Mouse (Mus musculus) intestine, embryonic 15.5 days (tissue): ENCODE data around the gene Col2a1. TPM values are rescaled to one million over a fixed set of nuclear protein-coding genes. Genes with fewer than 3 reads are reported as not detected.

Experiments used
- ATAC-seq: fragments of 200-750 bp; cut with Nextera tagmentation; 2 replicates; pipeline ENCODE4 v1.8.0; 2017; ENCODE audit warnings: moderate TSS enrichment, moderate library complexity
- H3K27ac ChIP-seq: fragments of 300-500 bp; sonication (generic); 2 replicates; pipeline ENCODE4 v1.5.1; 2015; ENCODE audit warnings: mild to moderate bottlenecking, inconsistent platforms
- H3K27me3 ChIP-seq: fragments of 300-500 bp; sonication (generic); replicated peaks from 2 replicates; pipeline ENCODE4 v1.6.1; 2015; ENCODE audit warnings: inconsistent platforms
- H3K36me3 ChIP-seq: fragments of 300-500 bp; sonication (generic); 2 replicates; pipeline ENCODE4 v1.6.1; 2015; ENCODE audit warnings: inconsistent platforms
- H3K4me1 ChIP-seq: fragments of 300-500 bp; sonication (generic); replicated peaks from 2 replicates; pipeline ENCODE4 v1.6.1; 2015; ENCODE audit warnings: inconsistent platforms
- H3K4me2 ChIP-seq: fragments of 300-500 bp; sonication (generic); replicated peaks from 2 replicates; pipeline ENCODE4 v1.6.1; 2015; ENCODE audit warnings: mild to moderate bottlenecking, inconsistent platforms
- H3K4me3 ChIP-seq: fragments of 300-500 bp; sonication (generic); replicated peaks from 2 replicates; pipeline ENCODE4 v1.5.1; 2015; ENCODE audit warnings: inconsistent platforms
- H3K9ac ChIP-seq: fragments of 300-500 bp; sonication (generic); 2 replicates; pipeline ENCODE4 v1.6.1; 2015; ENCODE audit warnings: inconsistent platforms
- H3K9me3 ChIP-seq: fragments of 300-500 bp; sonication (generic); 2 replicates; pipeline ENCODE4 v1.6.1; 2016; ENCODE audit warnings: inconsistent platforms
- WGBS: fragments of 180-500 bp; shearing (Covaris S2); methylation state at CpG from one replicate; pipeline ENCODE4 v1.1.7; 2015; 5-methylcytosine and 5-hydroxymethylcytosine counted together
- polyA plus RNA-seq: library from polyadenylated mRNA; unstranded; fragments of >200 nt; fragmentation: Nextera tagmentation; extraction: Ambion mirVana; gene quantifications from 2 replicates; pipeline ENCODE4 v1.2.1, GENCODE M21; 2015

Gene Col2a1
- polyA plus RNA-seq, 1 experiment from 2014 or later = 2.7 TPM

DNA sequence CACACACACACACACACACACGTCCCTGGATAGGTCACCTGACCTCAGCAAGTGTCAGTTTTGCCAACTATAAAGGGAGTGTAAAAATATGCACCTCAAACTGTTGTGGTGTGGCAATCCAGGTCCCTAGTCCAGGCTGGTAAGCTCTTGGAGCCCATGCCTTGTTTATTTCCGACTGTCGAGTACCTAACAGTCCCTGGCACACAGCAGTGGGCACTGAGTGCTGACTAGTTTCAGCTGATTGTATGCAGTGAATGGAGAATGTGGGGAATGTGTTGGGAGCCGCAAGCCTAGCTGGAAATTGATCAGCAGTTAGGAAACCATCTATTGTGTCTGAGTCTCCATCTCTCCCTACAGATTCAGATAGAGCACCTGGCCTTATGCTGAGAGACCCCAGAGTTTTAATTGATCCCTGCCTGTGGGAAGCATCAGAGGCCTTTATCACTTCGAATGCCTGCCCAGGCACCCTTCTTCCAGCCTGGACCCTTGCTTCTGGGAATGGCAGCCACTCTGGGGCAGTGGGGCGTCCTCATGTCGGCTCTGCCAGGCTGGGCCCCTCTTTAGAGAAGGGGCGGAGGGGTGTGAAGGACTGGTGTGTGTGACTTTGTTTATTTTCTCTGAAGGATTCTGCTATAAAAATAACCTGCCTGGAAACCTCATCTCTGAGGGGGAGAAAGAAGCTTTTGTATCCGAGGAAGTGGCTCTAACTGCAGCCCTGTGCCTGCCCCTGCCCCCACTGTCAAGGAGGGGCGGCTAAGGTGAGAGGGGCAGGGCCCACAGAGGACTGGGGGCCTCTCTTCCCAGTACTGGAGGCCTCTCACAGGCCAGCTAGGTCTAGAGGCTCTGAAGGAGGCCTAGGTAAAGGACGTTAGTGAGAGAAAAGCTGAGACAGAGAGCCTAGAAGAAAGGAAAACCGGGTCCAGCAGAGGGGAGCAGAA is 22.7 kb upstream of the Col2a1 start:
- no peak overlapping the region for H3K27ac ChIP-seq
- H3K36me3 ChIP-seq = no peaks in the 10 kb centered on the region
- H3K27me3 ChIP-seq = no peaks in the 10 kb centered on the region
- H3K9me3 ChIP-seq = no peaks in the 10 kb centered on the region
- H3K4me2 ChIP-seq = no peak overlapping the region
- WGBS = 25% methylated on average over 12 of the region's 12 CpGs
- no peak overlapping the region for H3K4me3 ChIP-seq
- ATAC-seq = peak; percentile 70; the same call in 1 of the 2 replicates
- H3K9ac ChIP-seq = no peak overlapping the region
- peaks cover 26% of the 10 kb centered on the region for H3K4me1 ChIP-seq

DNA sequence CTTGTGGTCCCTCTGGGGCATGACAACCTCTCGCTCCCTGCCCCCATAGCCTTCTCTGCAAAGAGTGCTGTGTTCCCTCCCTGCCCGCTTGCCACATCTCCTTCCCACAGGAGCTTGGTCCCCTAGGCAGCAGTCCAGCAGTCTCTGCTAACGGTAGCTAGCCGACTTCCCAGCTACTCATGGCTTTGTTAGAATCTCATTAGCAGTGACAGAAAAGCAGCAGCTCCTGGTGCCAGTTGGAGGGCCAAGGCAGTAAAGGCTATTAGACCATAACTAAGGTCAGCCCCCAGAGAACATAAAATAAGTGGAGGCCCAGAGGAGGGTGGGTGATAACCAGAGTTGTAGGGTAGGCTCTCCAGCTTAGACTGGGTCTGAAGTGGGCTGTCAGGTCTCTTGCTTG is 21.1 kb upstream of the Col2a1 start:
- ATAC-seq = no peak
- no peak overlapping the region for H3K9ac ChIP-seq
- no peaks in the 10 kb centered on the region for H3K36me3 ChIP-seq
- no peak overlapping the region for H3K27ac ChIP-seq
- H3K4me1 ChIP-seq = peaks cover 26% of the 10 kb centered on the region
- no peak overlapping the region for H3K4me2 ChIP-seq
- H3K4me3 ChIP-seq = no peak overlapping the region
- no peaks in the 10 kb centered on the region for H3K27me3 ChIP-seq
- H3K9me3 ChIP-seq = no peaks in the 10 kb centered on the region
- 51% methylated on average over 4 of the region's 4 CpGs for WGBS

DNA sequence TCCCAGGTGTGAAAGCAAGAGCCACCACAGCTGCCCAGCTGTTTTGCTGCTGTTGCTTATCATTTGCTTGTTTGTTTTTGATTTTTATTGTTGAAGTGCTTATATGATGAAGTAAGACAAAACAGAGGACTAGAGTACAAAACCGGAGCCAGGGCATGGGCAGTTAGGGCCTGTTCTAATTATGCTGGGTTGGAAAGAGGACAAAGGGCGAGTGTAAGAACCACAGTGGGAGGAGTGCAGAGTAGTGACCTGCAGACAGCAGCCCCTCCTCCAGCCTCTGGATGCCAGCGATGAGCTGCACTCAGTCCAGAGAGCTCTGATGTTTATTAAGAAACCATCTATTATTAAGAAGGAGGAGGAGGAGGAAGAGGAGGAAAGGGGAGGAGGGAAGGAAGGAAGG is 18.6 kb upstream of the Col2a1 start:
- Histone ChIP-seq H3K36me3 (no peaks in the 10 kb centered on the region), H3K27me3 (no peaks in the 10 kb centered on the region), H3K9me3 (no peaks in the 10 kb centered on the region), H3K4me1 (peaks cover 26% of the 10 kb centered on the region), H3K9ac (no peak overlapping the region), H3K4me3 (no peak overlapping the region), H3K4me2 (no peak overlapping the region), H3K27ac (no peak overlapping the region)
- 29% methylated on average over 3 of the region's 3 CpGs for WGBS
- peak; percentile 70 for ATAC-seq

GRCm38 (mm10) chr15:98021886-98022285 is 17.4 kb upstream of the Col2a1 start:
- WGBS = 10% methylated on average over 2 of the region's 2 CpGs
- peaks cover 14% of the 10 kb centered on the region for H3K4me1 ChIP-seq
- ATAC-seq = no peak
- H3K36me3 ChIP-seq = no peaks in the 10 kb centered on the region
- H3K9ac ChIP-seq = no peak overlapping the region
- no peaks in the 10 kb centered on the region for H3K27me3 ChIP-seq
- H3K4me3 ChIP-seq = no peak overlapping the region
- H3K4me2 ChIP-seq = no peak overlapping the region
- no peak overlapping the region for H3K27ac ChIP-seq
- H3K9me3 ChIP-seq = no peaks in the 10 kb centered on the region

DNA sequence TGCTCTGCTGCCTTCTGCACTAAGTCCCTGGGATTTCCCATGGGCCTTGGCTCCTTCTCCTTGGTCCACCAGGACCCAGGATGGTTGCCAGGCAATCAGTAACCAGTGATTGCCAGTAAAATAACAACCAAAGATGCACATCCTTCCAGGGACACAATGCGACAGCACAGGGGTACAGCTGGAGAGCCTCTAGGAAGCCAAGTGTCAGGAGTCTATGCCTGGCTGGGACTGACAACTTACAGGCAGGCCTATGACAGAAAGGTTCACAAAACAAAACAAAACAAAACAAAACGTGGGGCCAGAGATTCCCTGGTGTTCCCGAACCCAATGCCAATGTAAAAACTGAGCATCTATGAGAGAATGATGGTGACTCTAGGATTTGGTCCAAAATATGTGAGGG is 14.6 kb upstream of the Col2a1 start:
- H3K4me3 ChIP-seq = no peak overlapping the region
- H3K9me3 ChIP-seq = no peaks in the 10 kb centered on the region
- no peak overlapping the region for H3K4me2 ChIP-seq
- no peak overlapping the region for H3K9ac ChIP-seq
- ATAC-seq = no peak
- H3K27me3 ChIP-seq = no peaks in the 10 kb centered on the region
- no peak overlapping the region for H3K27ac ChIP-seq
- no peaks in the 10 kb centered on the region for H3K36me3 ChIP-seq
- 54% methylated on average over 3 of the region's 3 CpGs for WGBS
- H3K4me1 ChIP-seq = peaks cover 3% of the 10 kb centered on the region; the same call in 1 of the 2 replicates

DNA sequence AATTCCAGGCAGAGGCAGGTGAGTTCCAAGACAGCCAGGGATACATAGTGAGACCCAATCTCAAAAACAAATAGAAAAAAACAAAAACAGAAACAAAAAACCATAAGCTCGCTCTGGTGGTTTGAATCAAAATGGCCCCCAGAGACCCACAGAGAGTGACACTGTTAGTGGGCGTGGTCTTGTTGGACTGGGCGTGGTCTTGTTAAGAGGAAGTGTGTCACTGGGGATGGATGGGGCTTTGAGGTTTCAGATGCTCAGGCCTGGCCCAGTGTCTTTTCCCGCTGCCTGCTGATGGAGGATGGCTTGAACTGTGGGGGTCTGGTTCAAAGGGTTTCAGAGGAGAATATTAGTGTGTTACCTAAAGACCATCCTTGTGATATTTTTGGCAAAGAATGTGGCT is 13.4 kb upstream of the Col2a1 start:
- Histone ChIP-seq H3K36me3 (no peaks in the 10 kb centered on the region), H3K4me2 (no peak overlapping the region), H3K4me3 (no peak overlapping the region), H3K4me1 (no peaks in the 10 kb centered on the region), H3K27me3 (no peaks in the 10 kb centered on the region), H3K9me3 (no peaks in the 10 kb centered on the region), H3K27ac (no peak overlapping the region), H3K9ac (no peak overlapping the region)
- WGBS = 80% methylated on average over 4 of the region's 4 CpGs
- ATAC-seq = no peak

DNA sequence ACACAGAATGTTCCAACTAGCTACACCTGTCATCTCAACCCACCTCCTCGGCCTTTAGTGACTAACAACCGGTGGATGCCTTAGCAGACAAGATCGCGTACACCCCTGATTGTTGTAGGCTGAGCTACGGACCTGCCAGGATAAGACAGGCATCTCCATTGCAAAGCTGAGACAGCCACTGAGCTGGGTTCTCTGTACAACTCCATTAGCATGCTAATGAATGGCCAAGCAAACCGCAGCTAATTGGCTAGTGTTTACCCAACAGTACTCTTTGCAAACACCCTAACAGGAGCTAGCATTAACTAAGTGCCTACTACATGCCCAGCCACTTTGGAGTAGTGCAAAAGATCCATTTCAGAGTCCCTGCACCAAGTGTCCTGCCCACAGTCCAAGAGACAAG is 8.3 kb upstream of the Col2a1 start:
- H3K9me3 ChIP-seq = no peaks in the 10 kb centered on the region
- H3K27ac ChIP-seq = no peak overlapping the region
- WGBS = 66% methylated on average over 6 of the region's 6 CpGs
- H3K4me2 ChIP-seq = no peak overlapping the region
- ATAC-seq = no peak
- H3K9ac ChIP-seq = no peak overlapping the region
- H3K4me1 ChIP-seq = no peaks in the 10 kb centered on the region
- no peak overlapping the region for H3K4me3 ChIP-seq
- H3K27me3 ChIP-seq = peaks cover 10% of the 10 kb centered on the region; the same call in 1 of the 2 replicates
- no peaks in the 10 kb centered on the region for H3K36me3 ChIP-seq

GRCm38 (mm10) chr15:98005181-98005580 is 686 bp upstream of the Col2a1 start:
- Histone ChIP-seq H3K9me3 (no peaks in the 10 kb centered on the region), H3K4me1 (peaks cover 43% of the 10 kb centered on the region), H3K27me3 (peaks cover 61% of the 10 kb centered on the region), H3K27ac (no peak overlapping the region), H3K4me3 (peak overlapping the region; percentile 30; the same call in 1 of the 2 replicates), H3K36me3 (no peaks in the 10 kb centered on the region), H3K9ac (no peak overlapping the region), H3K4me2 (peak overlapping the region; percentile 67; the same call in 1 of the 2 replicates)
- 12% methylated on average over 11 of the region's 11 CpGs for WGBS
- ATAC-seq = no peak

GRCm38 (mm10) chr15:98004740-98005159 is 255 bp upstream of the Col2a1 start:
- 2% methylated on average over 18 of the region's 19 CpGs for WGBS
- ATAC-seq = no peak

GRCm38 (mm10) chr15:98002991-98003821 is 1.3 kb downstream of the Col2a1 start:
- H3K4me1 ChIP-seq = peaks cover 45% of the 10 kb centered on the region
- WGBS = under 1% methylated on average over 42 of the region's 42 CpGs
- H3K9ac ChIP-seq = no peak overlapping the region
- H3K4me3 ChIP-seq = peak overlapping the region; percentile 32
- no peaks in the 10 kb centered on the region for H3K36me3 ChIP-seq
- H3K27me3 ChIP-seq = peaks cover 77% of the 10 kb centered on the region
- H3K4me2 ChIP-seq = peak overlapping the region; percentile 68
- no peak overlapping the region for H3K27ac ChIP-seq
- no peaks in the 10 kb centered on the region for H3K9me3 ChIP-seq
- no peak for ATAC-seq

More at GRCm38 (mm10) chr15:98004740-98005159, 255 bp upstream of the Col2a1 start:
- H3K4me1 ChIP-seq = peaks cover 43% of the 10 kb centered on the region
- peaks cover 65% of the 10 kb centered on the region for H3K27me3 ChIP-seq
- no peak overlapping the region for H3K27ac ChIP-seq
- H3K4me2 ChIP-seq = peak overlapping the region; percentile 67
- H3K9me3 ChIP-seq = no peaks in the 10 kb centered on the region
- peak overlapping the region; percentile 28 for H3K9ac ChIP-seq
- H3K4me3 ChIP-seq = peak overlapping the region; percentile 30
- no peaks in the 10 kb centered on the region for H3K36me3 ChIP-seq

DNA sequence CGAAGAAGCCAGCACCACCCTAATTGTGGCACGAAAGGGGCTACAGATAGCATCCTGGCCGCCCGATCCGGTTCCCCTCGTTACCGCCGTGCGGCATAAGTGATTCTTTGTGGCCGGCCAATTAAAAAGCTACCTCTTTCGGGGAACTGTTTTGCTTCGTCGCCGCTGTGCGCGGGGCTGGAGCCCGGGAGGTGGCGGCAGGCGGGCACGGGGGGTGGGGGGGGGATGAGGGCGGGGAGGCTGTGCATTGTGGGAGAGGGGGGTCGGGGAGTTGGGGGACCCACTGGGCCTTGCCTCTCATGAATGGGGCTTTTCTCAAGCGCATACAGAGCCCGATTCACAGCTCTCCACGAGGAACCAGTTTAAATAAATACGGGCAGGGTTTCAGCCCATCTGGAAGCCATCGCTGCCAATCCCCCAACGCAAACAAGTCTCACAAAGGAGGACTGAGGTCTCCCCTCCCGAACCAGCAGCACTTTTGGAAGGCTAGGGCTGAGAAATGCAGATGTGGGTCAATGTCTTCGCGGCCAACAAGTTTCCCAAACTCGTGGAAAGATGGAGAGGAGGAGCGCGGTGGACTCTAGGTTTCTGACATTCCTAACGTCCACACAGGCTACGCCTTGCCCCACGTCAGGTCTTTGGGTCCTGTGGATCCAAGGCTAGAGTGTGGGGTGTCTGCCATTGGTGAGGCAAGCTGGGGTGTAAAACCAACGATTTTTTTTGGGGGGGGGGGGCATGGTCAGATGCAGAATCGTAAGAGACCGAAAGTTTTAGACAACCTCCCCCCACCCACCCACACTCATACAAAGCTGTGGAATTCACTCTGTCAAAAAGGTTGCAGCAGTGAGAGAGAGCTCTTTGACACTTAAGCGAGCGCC is 2.1 kb downstream of the Col2a1 start:
- Histone ChIP-seq H3K4me1 (peaks cover 45% of the 10 kb centered on the region), H3K9me3 (no peaks in the 10 kb centered on the region), H3K4me3 (peak overlapping the region; percentile 32), H3K36me3 (no peaks in the 10 kb centered on the region), H3K9ac (peak overlapping the region; percentile 5; the same call in 1 of the 2 replicates), H3K27ac (no peak overlapping the region), H3K4me2 (peak overlapping the region; percentile 68), H3K27me3 (peaks cover 83% of the 10 kb centered on the region)
- ATAC-seq = peak; percentile 16
- under 1% methylated on average over 40 of the region's 42 CpGs for WGBS
